Mouse (Mus musculus): Measurements from ENCODE around the gene Gm42906. TPM values are rescaled to one million over a fixed set of nuclear protein-coding genes. Genes with fewer than 3 reads are reported as not detected.
A peak's percentile ranks its signal among the peaks of the same experiment; 100 is the strongest.

Gene Gm42906
- polyA plus RNA-seq, 1 experiment from 2014 or later, result not detected

DNA sequence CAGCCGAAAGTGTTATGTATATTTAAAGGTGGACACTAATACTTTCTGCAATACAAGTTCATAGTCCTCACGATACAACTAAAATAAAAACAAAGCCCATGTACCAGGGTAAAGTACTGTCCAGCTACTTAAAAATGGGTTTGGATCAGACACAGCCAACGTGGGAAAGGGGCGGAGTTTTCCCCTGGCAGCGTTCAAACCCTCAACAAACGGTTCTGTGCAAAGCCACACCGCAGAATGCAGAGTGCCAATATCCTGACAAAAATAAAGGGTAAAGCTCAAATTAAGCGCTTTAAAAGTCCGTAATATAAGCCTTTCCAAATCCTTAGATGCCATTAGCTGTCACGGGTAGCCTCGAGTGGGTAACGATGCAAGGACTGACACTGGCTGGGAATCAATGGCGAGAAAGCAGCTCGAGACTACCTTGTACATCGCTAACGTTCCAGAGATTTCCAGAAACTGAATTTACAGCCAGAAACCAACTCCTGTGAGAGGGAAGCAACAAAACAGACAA is 60.0 kb downstream of the Gm42906 start:
- no peak for TF ChIP-seq EP300 (IDR thresholded peaks at IDR 0.05; ENCODE audit: low read depth)
- no peak for TF ChIP-seq CTCF (IDR thresholded peaks at IDR 0.05; ENCODE audit: low read depth)
- ATAC-seq (no peak), DNase-seq (peak; percentile 59)
- Histone ChIP-seq H3K4me3 (ENCODE audit: low read depth, low read length) (peak overlapping the region; percentile 55), H3K9me3 (ENCODE audit: low read length) (no peaks in the 10 kb centered on the region), H3K36me3 (replicated peaks; ENCODE audit: insufficient read depth, low read length) (no peaks in the 10 kb centered on the region), H3K4me2 (ENCODE audit: low read depth, low read length) (peak overlapping the region; percentile 71), H3K4me1 (ENCODE audit: insufficient read depth) (peaks cover 5% of the 10 kb centered on the region; the same call in 1 of the 2 replicates), H3K9ac (replicated peaks) (peak overlapping the region; percentile 28), H3K27me3 (ENCODE audit: insufficient read depth, low read length) (no peaks in the 10 kb centered on the region), H3K27ac (ENCODE audit: low read depth) (peak overlapping the region; percentile 75)
- WGBS (ENCODE audit: insufficient replicate concordance), result 5% methylated on average over 16 of the region's 16 CpGs

DNA sequence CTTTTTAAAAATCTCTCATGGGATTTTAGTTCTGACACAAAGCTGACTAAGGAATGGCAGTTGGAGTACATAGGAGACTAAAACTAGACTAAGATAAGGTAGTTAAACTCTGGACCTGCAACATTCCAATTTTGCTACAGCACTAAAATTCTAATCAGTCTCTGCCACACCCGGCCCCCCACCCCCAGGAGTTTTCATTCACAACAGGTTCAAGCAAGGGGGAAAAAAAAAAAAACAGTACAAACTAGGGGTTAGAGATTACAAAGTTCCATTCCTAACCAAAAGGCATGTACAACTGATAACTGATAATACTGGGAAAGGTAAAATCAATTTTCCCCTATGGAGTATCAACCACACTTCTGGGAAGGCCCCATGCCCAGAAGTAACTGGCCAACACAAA is 60.6 kb downstream of the Gm42906 start:
- no peak overlapping the region for H3K9ac ChIP-seq (replicated peaks)
- H3K4me3 ChIP-seq (ENCODE audit: low read depth, low read length), result peak overlapping the region; percentile 55; the same call in 1 of the 2 replicates
- ATAC-seq (no peak), DNase-seq (no peak)
- H3K4me1 ChIP-seq (ENCODE audit: insufficient read depth), result peaks cover 5% of the 10 kb centered on the region; the same call in 1 of the 2 replicates
- no peaks in the 10 kb centered on the region for H3K27me3 ChIP-seq (ENCODE audit: insufficient read depth, low read length)
- no peaks in the 10 kb centered on the region for H3K9me3 ChIP-seq (ENCODE audit: low read length)
- TF ChIP-seq EP300 (IDR thresholded peaks at IDR 0.05; ENCODE audit: low read depth) (no peak), CTCF (IDR thresholded peaks at IDR 0.05; ENCODE audit: low read depth) (no peak)
- H3K27ac ChIP-seq (ENCODE audit: low read depth), result no peak overlapping the region
- WGBS (ENCODE audit: insufficient replicate concordance), result 63% methylated on average over 1 of the region's 1 CpGs
- H3K4me2 ChIP-seq (ENCODE audit: low read depth, low read length), result peak overlapping the region; percentile 71
- no peaks in the 10 kb centered on the region for H3K36me3 ChIP-seq (replicated peaks; ENCODE audit: insufficient read depth, low read length)

DNA sequence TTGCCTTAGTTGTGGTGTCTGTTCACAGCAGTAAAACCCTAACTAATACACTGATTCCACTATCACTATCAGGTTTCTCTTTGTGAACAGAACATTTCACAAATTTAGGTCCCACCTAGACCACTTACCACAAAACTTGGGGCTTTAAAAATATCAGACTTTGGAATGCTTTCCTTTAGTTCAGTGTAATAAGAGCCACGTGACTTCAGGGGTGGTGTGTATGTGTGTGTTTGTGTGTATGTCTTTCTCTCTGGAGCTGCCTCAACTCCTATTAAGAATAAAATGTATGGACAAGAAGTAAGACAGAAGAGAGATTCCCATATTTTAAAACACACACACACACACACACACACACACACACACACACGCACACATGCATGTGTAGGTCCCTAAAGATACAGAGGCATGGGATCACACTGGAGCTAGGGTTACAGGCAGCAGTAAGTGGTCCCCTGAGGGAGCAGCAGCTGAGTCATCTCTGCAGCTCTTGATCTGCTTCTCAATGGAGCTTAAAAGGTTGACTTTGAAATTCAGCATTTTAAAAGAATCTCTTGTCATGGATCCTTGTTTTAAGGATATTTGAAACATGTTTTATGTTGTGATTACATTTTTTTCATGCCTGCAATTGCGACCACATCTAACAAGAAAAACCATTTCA is 64.5 kb downstream of the Gm42906 start:
- DNase-seq (no peak), ATAC-seq (no peak)
- TF ChIP-seq CTCF (IDR thresholded peaks at IDR 0.05; ENCODE audit: low read depth) (no peak), EP300 (IDR thresholded peaks at IDR 0.05; ENCODE audit: low read depth) (no peak)
- no peak overlapping the region for H3K27ac ChIP-seq (ENCODE audit: low read depth)
- H3K36me3 ChIP-seq (replicated peaks; ENCODE audit: insufficient read depth, low read length), result no peaks in the 10 kb centered on the region
- no peaks in the 10 kb centered on the region for H3K9me3 ChIP-seq (ENCODE audit: low read length)
- H3K9ac ChIP-seq (replicated peaks), result no peak overlapping the region
- 73% methylated on average over 3 of the region's 3 CpGs for WGBS (ENCODE audit: insufficient replicate concordance)
- H3K27me3 ChIP-seq (ENCODE audit: insufficient read depth, low read length), result no peaks in the 10 kb centered on the region
- H3K4me1 ChIP-seq (ENCODE audit: insufficient read depth), result no peaks in the 10 kb centered on the region
- H3K4me2 ChIP-seq (ENCODE audit: low read depth, low read length), result no peak overlapping the region
- H3K4me3 ChIP-seq (ENCODE audit: low read depth, low read length), result no peak overlapping the region

DNA sequence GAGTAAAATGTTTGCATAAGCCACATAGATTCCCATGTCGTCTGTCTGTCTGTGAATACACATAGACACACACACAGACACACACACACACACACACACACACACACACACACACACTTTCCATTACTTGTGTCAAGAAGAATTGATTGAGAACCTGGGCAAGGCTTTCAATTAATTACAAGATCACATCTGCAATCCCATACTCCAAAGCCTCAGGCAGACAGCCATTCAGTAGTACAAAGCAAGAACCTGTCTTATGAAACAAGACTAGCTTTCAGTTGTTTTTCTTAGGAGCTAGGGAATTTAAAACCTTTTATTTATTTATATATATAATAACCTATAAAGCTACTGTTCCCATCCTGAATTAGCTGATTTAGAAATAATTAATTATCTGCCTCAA is 78.3 kb downstream of the Gm42906 start:
- DNase-seq (no peak), ATAC-seq (no peak)
- Histone ChIP-seq H3K4me2 (ENCODE audit: low read depth, low read length) (no peak overlapping the region), H3K9me3 (ENCODE audit: low read length) (no peaks in the 10 kb centered on the region; the same call in 1 of the 2 replicates), H3K36me3 (replicated peaks; ENCODE audit: insufficient read depth, low read length) (no peaks in the 10 kb centered on the region), H3K4me1 (ENCODE audit: insufficient read depth) (no peaks in the 10 kb centered on the region), H3K27me3 (ENCODE audit: insufficient read depth, low read length) (no peaks in the 10 kb centered on the region), H3K27ac (ENCODE audit: low read depth) (no peak overlapping the region), H3K9ac (replicated peaks) (no peak overlapping the region), H3K4me3 (ENCODE audit: low read depth, low read length) (no peak overlapping the region)
- no peak for TF ChIP-seq EP300 (IDR thresholded peaks at IDR 0.05; ENCODE audit: low read depth)
- no peak for TF ChIP-seq CTCF (IDR thresholded peaks at IDR 0.05; ENCODE audit: low read depth)
- WGBS (ENCODE audit: insufficient replicate concordance), result 76% methylated on average over 1 of the region's 1 CpGs

DNA sequence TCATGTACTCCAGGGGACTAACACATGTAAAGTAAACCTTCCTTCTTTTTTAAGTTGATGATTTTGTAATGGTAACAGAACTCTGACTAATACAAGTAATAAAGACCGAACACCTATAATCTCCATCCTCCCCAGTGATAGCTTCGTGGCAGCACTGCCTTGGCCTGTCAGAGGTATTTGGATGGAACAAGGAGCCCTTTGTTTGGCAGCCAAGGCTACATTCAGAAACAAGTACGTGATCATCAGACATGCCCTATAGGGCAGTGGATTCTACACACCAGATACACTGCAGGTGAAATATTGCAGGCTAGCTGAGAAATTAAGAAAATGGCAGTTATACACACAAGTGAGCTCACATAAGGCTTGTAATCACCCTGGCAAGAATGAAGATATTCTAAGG is 79.5 kb downstream of the Gm42906 start:
- TF ChIP-seq EP300 (IDR thresholded peaks at IDR 0.05; ENCODE audit: low read depth) (no peak), CTCF (IDR thresholded peaks at IDR 0.05; ENCODE audit: low read depth) (no peak)
- Histone ChIP-seq H3K4me1 (ENCODE audit: insufficient read depth) (no peaks in the 10 kb centered on the region), H3K27ac (ENCODE audit: low read depth) (no peak overlapping the region), H3K4me3 (ENCODE audit: low read depth, low read length) (no peak overlapping the region), H3K27me3 (ENCODE audit: insufficient read depth, low read length) (no peaks in the 10 kb centered on the region), H3K4me2 (ENCODE audit: low read depth, low read length) (no peak overlapping the region), H3K9ac (replicated peaks) (no peak overlapping the region), H3K36me3 (replicated peaks; ENCODE audit: insufficient read depth, low read length) (no peaks in the 10 kb centered on the region), H3K9me3 (ENCODE audit: low read length) (no peaks in the 10 kb centered on the region; the same call in 1 of the 2 replicates)
- no peak for DNase-seq
- 72% methylated on average over 3 of the region's 3 CpGs for WGBS (ENCODE audit: insufficient replicate concordance)
- no peak for ATAC-seq

DNA sequence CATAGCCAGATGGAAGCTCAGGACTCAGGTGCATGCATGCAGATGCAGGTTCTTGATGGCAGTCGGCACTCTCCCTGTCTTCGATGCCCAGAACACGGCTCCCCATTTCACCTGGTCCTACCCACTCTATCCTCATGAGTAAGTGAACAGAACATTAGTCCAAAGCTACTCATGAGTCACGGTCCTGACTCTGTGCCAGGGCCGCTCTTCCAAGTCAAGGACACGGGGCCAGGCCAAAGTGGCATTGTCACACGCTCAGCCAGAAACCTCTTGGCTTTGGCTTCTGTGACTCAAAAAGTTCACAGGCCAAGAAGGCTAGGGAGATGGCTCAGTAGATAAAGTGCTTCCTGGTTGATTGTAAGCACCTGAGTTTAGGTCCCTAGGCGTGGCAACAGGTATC is 81.3 kb downstream of the Gm42906 start:
- ATAC-seq, result no peak
- Histone ChIP-seq H3K4me3 (ENCODE audit: low read depth, low read length) (no peak overlapping the region), H3K27me3 (ENCODE audit: insufficient read depth, low read length) (no peaks in the 10 kb centered on the region), H3K9ac (replicated peaks) (no peak overlapping the region), H3K27ac (ENCODE audit: low read depth) (no peak overlapping the region), H3K36me3 (replicated peaks; ENCODE audit: insufficient read depth, low read length) (no peaks in the 10 kb centered on the region), H3K4me1 (ENCODE audit: insufficient read depth) (no peaks in the 10 kb centered on the region), H3K4me2 (ENCODE audit: low read depth, low read length) (no peak overlapping the region), H3K9me3 (ENCODE audit: low read length) (no peaks in the 10 kb centered on the region)
- peak; percentile 16 for DNase-seq
- 88% methylated on average over 8 of the region's 8 CpGs for WGBS (ENCODE audit: insufficient replicate concordance)
- TF ChIP-seq EP300 (IDR thresholded peaks at IDR 0.05; ENCODE audit: low read depth) (no peak), CTCF (IDR thresholded peaks at IDR 0.05; ENCODE audit: low read depth) (no peak)

Measured in liver, postnatal 0 days (tissue).